Mouse (Mus musculus) small intestine, adult 2 months (tissue): ENCODE results near the gene Senp6. TPM values are rescaled to one million over a fixed set of nuclear protein-coding genes. Genes with fewer than 3 reads are reported as not detected.

Source experiments
- H3K27ac ChIP-seq: fragments of 200-500 bp; 2 replicates; pipeline ENCODE4 v1.5.1; 2012; ENCODE audit warnings: low read depth, low read length, control low read depth, inconsistent platforms; ENCODE audit not compliant: insufficient read depth
- H3K27me3 ChIP-seq: fragments of 200-500 bp; 2 replicates; pipeline ENCODE4 v1.6.1; 2012; ENCODE audit warnings: mild to moderate bottlenecking, moderate library complexity, low read length, inconsistent platforms; ENCODE audit not compliant: control insufficient read depth, insufficient read depth
- H3K36me3 ChIP-seq: fragments of 200-500 bp; 2 replicates; pipeline ENCODE4 v1.6.1; 2012; ENCODE audit warnings: mild to moderate bottlenecking, low read length, control low read depth, inconsistent platforms; ENCODE audit not compliant: control insufficient read depth, insufficient read depth
- H3K4me1 ChIP-seq: fragments of 200-500 bp; 2 replicates; pipeline ENCODE4 v1.6.1; 2012; ENCODE audit warnings: low read length, inconsistent platforms, mixed read lengths; ENCODE audit not compliant: control insufficient read depth, insufficient read depth, insufficient read length
- H3K4me3 ChIP-seq: fragments of 200-500 bp; 2 replicates; pipeline ENCODE4 v1.5.1; 2012; ENCODE audit warnings: low read depth, mild to moderate bottlenecking, control low read depth, inconsistent platforms, low read length, moderate library complexity
- CTCF ChIP-seq: fragments of 200-500 bp; IDR thresholded peaks from 2 replicates; pipeline ENCODE4 v1.5.1; 2012; ENCODE audit warnings: low read depth, mild to moderate bottlenecking, control low read depth, inconsistent platforms, low read length, moderate library complexity, mixed read lengths; ENCODE audit not compliant: insufficient replicate concordance, insufficient read length; ENCODE audit errors: extremely low read depth
- POLR2A ChIP-seq: fragments of 200-500 bp; IDR thresholded peaks from 2 replicates; pipeline ENCODE4 v1.6.1; 2012; ENCODE audit warnings: low read depth, mild to moderate bottlenecking, control low read depth, inconsistent platforms, low read length, moderate library complexity
- WGBS: fragments of 180-500 bp; shearing (Covaris S2); methylation state at CpG from one replicate; pipeline ENCODE4 v1.1.7; 2018; 5-methylcytosine and 5-hydroxymethylcytosine counted together
- polyA plus RNA-seq: library from polyadenylated mRNA; depleted of rRNA; stranded (reverse); fragments of >200 nt; gene quantifications from 2 replicates; pipeline ENCODE4 v1.2.3, GENCODE M21; 2012

Senp6 gene
- polyA plus RNA-seq, 1 experiment = 14.9 TPM

DNA sequence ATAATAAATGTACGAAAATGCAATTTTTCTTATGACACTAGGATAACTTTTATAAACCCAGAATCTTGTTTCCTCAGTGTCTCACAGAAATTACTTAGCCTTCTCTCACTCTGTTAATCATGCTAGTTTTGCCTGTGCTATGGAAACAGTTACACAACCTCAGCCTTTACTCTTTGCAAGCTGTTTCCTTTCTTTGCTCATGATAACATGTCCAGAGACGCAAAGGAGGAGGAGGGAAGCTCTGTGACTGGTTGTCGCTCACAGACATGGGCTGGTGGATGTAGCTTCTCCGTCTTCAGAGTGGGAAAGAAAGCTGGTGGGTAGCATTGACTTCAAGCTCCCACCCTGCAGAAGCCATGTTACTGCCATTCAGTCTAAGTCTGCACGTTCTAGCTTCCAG lies 82.9 kb downstream of the Senp6 start:
- Histone ChIP-seq H3K27me3 (no peaks in the 10 kb centered on the region), H3K4me3 (no peak overlapping the region), H3K4me1 (no peaks in the 10 kb centered on the region), H3K27ac (no peak overlapping the region), H3K36me3 (peaks cover 16% of the 10 kb centered on the region)
- no peak for TF ChIP-seq POLR2A
- no peak for TF ChIP-seq CTCF
- WGBS = 92% methylated on average over 5 of the region's 5 CpGs

DNA sequence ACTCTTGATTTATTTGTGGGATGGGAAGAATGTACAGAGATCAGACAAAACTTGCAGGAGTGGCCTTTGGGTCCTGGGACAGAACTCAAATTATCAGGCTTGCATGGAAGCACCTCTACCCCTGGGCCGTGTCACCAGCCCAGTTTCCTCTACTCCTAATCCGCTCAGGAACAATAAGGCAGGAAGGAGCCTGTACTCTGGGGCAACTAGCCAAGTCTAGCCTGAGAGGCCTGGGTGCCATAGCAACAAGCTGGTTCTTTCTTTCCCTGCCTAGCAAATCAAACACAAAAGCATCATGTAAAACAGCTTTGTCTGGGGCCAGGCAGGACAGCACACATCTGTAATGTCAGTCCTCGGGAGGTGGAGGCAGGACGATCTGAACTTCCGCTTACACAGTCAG lies 88.6 kb downstream of the Senp6 start:
- no peak for TF ChIP-seq CTCF
- no peak for TF ChIP-seq POLR2A
- WGBS = 38% methylated on average over 5 of the region's 5 CpGs

DNA sequence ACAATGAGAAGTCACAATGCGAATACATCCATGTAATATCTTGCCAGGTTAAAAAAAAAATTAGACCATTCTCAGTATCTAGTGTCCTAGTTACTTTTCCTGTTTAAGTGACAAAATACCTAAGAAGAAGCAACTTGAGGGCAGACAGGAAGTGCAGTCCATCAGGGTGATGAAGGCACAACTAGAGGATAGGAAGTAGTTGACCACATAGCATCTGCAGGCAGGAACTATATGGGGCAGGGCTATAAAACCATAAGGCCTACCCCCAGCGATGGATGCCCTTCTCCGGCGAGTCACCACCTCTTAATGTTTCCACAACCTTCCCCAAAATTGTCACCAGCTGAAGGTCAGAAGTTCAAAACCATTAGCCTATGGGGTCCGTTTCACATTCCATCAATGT lies 90.1 kb downstream of the Senp6 start:
- 67% methylated on average over 5 of the region's 5 CpGs for WGBS
- no peak overlapping the region for H3K4me3 ChIP-seq
- no peaks in the 10 kb centered on the region for H3K27me3 ChIP-seq
- TF ChIP-seq POLR2A = no peak
- TF ChIP-seq CTCF = no peak
- peaks cover 6% of the 10 kb centered on the region; the same call in 1 of the 2 replicates for H3K4me1 ChIP-seq
- peak overlapping the region; percentile 15; the same call in 1 of the 2 replicates for H3K27ac ChIP-seq
- H3K36me3 ChIP-seq = no peaks in the 10 kb centered on the region

More for the DNA sequence above, 88.6 kb downstream of the Senp6 start:
- H3K4me3 ChIP-seq = no peak overlapping the region
- H3K4me1 ChIP-seq = peaks cover 6% of the 10 kb centered on the region; the same call in 1 of the 2 replicates
- H3K27ac ChIP-seq = no peak overlapping the region
- H3K36me3 ChIP-seq = no peaks in the 10 kb centered on the region
- H3K27me3 ChIP-seq = no peaks in the 10 kb centered on the region

DNA sequence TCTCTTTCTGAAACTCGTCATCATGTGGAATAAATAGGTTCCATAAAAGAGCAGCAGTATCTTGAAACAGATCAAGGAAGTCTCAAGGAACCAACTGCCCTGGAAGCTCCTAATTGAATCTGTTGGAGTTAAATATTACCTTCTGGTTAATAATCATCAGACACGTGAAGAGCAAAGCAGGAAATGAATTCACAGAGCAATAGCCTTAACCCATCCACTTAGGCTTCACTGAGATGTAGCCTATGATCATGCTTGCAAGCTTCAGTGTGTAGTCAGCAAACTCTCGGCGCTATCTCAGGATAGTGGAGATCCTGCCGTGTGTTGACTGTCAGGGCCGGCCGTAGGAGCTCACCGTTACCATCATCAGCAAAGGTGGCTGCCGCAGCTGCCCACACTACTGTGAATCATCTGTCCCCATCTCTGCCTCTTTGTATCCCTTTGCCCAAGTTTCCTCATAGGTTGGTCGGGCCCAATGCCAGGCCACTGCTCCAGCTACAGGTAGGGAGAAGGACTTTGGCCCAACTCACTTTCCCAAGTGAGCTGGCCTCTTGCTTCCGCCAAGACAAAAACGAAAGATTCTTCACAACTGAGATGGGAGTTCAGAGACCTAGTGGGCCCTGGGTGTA lies 91.2 kb downstream of the Senp6 start:
- Histone ChIP-seq H3K4me3 (peak overlapping the region; percentile 60), H3K27ac (peak overlapping the region; percentile 100), H3K27me3 (no peaks in the 10 kb centered on the region), H3K36me3 (no peaks in the 10 kb centered on the region), H3K4me1 (peaks cover 6% of the 10 kb centered on the region; the same call in 1 of the 2 replicates)
- WGBS = 30% methylated on average over 12 of the region's 12 CpGs
- TF ChIP-seq CTCF (no peak), POLR2A (peak; percentile 64; the same call in 1 of the 2 replicates)

DNA sequence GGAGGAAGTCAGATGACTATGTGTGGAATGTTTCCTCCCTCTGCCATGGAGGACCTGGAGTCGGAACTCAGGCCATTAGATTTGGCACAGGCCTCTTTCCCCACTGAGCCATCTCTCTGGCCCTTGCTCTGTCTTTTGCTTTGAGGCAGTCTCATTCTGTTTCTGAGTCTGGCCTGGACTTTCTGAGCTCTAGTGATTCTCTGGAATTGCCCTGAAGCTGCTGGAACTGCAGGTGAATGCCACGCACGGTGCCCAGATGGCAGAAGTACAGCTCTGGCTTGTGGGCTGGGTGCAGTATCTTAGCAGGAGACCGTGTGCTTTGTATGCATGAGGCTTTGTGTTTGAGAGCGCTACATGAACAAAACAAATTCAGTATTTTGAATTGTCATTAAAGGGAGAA lies 92.2 kb downstream of the Senp6 start:
- no peaks in the 10 kb centered on the region for H3K36me3 ChIP-seq
- TF ChIP-seq CTCF (no peak), POLR2A (no peak)
- H3K27me3 ChIP-seq = no peaks in the 10 kb centered on the region
- H3K27ac ChIP-seq = peak overlapping the region; percentile 100
- peak overlapping the region; percentile 42; the same call in 1 of the 2 replicates for H3K4me3 ChIP-seq
- peaks cover 6% of the 10 kb centered on the region; the same call in 1 of the 2 replicates for H3K4me1 ChIP-seq
- 27% methylated on average over 5 of the region's 5 CpGs for WGBS

DNA sequence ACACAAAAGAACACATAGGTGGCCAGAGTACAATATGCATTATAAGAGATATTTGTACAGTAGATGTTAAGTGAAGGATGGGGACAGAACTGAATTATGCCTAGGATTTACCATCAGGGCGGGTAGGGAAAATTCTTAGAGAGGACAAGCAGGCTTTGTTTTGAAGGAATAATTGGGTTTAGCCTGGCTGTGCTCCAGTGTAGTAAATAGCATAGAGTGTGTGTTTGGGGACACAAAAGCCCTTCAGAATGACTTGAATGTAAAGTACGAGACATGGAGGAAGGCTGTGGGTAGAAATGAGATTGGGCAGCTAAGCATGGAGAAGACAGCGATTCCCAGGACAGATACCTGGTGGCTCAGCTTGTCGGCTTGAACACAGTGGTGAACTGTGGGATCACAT lies 94.7 kb downstream of the Senp6 start:
- no peaks in the 10 kb centered on the region for H3K27me3 ChIP-seq
- 82% methylated on average over 4 of the region's 4 CpGs for WGBS
- no peak overlapping the region for H3K4me3 ChIP-seq
- H3K36me3 ChIP-seq = no peaks in the 10 kb centered on the region
- peaks cover 5% of the 10 kb centered on the region; the same call in 1 of the 2 replicates for H3K4me1 ChIP-seq
- TF ChIP-seq CTCF (no peak), POLR2A (no peak)
- no peak overlapping the region for H3K27ac ChIP-seq

DNA sequence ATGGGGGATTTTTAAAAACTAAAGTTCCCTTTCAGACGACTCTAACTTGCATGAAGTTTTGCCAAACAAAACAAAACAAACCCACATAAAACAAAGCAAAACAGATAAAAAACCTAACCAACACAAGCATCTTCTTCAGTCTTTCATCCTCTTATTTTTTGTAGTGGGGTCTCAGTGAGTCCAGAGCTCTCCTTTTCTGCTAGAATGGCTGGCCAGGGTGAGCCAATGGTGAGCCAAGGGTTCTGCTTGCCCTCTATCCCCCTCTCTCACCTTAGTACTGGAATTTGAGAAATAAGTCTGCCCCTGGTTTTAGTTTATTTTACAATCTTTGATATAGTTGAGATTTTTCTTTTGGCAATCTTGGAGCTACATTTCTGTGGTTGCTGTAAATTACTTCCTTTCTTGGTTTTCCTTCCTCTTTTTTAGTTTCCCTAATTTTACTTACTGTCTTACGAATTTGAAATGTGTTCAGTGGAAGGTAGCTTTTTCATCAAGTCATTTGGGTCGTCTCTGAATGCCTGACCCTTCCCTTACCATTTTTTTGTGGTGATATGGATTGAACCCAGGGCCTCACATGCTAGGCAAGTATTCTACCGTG lies 96.5 kb downstream of the Senp6 start:
- TF ChIP-seq CTCF = no peak
- no peak for TF ChIP-seq POLR2A
- no peaks in the 10 kb centered on the region; the same call in 1 of the 2 replicates for H3K4me1 ChIP-seq
- no peaks in the 10 kb centered on the region for H3K27me3 ChIP-seq
- 79% methylated on average over 4 of the region's 4 CpGs for WGBS
- no peak overlapping the region for H3K27ac ChIP-seq
- no peaks in the 10 kb centered on the region for H3K36me3 ChIP-seq
- H3K4me3 ChIP-seq = no peak overlapping the region
